Mouse (Mus musculus): ENCODE measurements around the gene Gucy2e.

GRCm38 (mm10) chr11:69253131-69253530 lies 16.3 kb upstream of the Gucy2e start:
- TF ChIP-seq CTCF (IDR thresholded peaks at IDR 0.05; ENCODE audit: low read depth) (no peak), EP300 (optimal IDR thresholded peaks at IDR 0.05) (no peak)

All from stomach, postnatal 0 days (tissue).